Mouse (Mus musculus): ENCODE measurements at regions not wholly inside any gene's neighbourhood (a gene's known extent, or its start where the extent isn't known, plus 50 kb on each side); places are given as distances from the start of the nearest gene placed in this dataset.

DNA sequence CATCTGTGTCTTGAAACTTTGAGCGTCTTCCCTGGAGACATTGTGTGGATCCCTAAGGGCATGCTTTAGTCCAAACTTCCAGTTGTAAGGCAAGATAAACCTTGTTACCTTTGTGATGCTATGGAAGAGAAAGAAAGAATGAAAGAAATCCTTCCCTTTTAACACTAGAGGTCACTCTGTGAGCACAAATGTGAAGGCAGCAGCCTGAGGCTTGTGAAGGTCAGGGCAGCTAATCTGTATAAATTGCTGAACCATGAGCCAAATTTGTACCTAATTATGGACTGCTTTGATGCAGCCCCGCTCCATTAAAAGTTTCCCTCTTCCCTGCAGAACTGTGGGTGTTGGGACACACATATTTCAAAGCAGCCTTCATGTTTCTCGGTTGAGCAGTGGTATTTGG lies 204.4 kb downstream of the Fam169b start:
- TF ChIP-seq CTCF (IDR thresholded peaks at IDR 0.05; ENCODE audit: low read depth, low read length): no peak
- no peak for TF ChIP-seq EP300 (IDR thresholded peaks at IDR 0.05; ENCODE audit: insufficient read depth, low read depth, low read length)
- TF ChIP-seq POLR2A (IDR thresholded peaks at IDR 0.05; ENCODE audit: insufficient read depth, low read length): no peak
- no peak overlapping the region for H3K27ac ChIP-seq (ENCODE audit: insufficient read depth, low read length)
- H3K4me1 ChIP-seq (ENCODE audit: control insufficient read depth, insufficient read depth, low read length): no peaks in the 10 kb centered on the region
- H3K9ac ChIP-seq (ENCODE audit: low read depth, poor library complexity, severe bottlenecking): no peak overlapping the region
- H3K36me3 ChIP-seq (ENCODE audit: control insufficient read depth, insufficient read depth, low read length, poor library complexity, severe bottlenecking): no peaks in the 10 kb centered on the region
- no peaks in the 10 kb centered on the region for H3K9me3 ChIP-seq (replicated peaks; ENCODE audit: control insufficient read depth, insufficient read depth, low read length, poor library complexity, severe bottlenecking)
- H3K4me3 ChIP-seq (ENCODE audit: low read depth, low read length): no peak overlapping the region
- no peaks in the 10 kb centered on the region for H3K27me3 ChIP-seq (ENCODE audit: control insufficient read depth, insufficient read depth, low read length, poor library complexity, severe bottlenecking)

DNA sequence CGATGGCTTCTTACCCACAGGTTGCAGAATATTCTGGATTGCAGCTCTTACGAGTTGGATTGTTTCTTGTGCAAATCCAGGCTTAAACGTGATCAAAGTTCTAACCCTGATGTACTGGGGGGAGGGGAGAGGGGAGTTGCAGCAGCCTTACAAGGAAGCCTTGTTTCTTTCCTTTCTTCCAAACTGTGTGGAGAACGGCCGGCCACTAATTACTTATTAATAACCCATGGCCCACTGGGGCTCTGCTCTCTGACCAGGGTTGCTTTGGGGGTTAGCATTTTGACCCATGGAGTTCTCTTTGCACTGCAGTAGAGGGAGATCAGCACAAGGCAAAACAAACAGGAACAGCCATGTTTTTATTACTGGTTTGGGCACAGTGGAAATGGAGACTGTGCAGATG lies 199.2 kb downstream of the Fam169b start:
- no peaks in the 10 kb centered on the region for H3K9me3 ChIP-seq (replicated peaks; ENCODE audit: control insufficient read depth, insufficient read depth, low read length, poor library complexity, severe bottlenecking)
- TF ChIP-seq POLR2A (IDR thresholded peaks at IDR 0.05; ENCODE audit: insufficient read depth, low read length) (no peak), CTCF (IDR thresholded peaks at IDR 0.05; ENCODE audit: low read depth, low read length) (no peak), EP300 (IDR thresholded peaks at IDR 0.05; ENCODE audit: insufficient read depth, low read depth, low read length) (no peak)
- H3K9ac ChIP-seq (ENCODE audit: low read depth, poor library complexity, severe bottlenecking): no peak overlapping the region
- H3K4me1 ChIP-seq (ENCODE audit: control insufficient read depth, insufficient read depth, low read length): no peaks in the 10 kb centered on the region
- H3K27ac ChIP-seq (ENCODE audit: insufficient read depth, low read length): no peak overlapping the region
- no peaks in the 10 kb centered on the region for H3K36me3 ChIP-seq (ENCODE audit: control insufficient read depth, insufficient read depth, low read length, poor library complexity, severe bottlenecking)
- H3K4me3 ChIP-seq (ENCODE audit: low read depth, low read length): no peak overlapping the region
- H3K27me3 ChIP-seq (ENCODE audit: control insufficient read depth, insufficient read depth, low read length, poor library complexity, severe bottlenecking): no peaks in the 10 kb centered on the region

DNA sequence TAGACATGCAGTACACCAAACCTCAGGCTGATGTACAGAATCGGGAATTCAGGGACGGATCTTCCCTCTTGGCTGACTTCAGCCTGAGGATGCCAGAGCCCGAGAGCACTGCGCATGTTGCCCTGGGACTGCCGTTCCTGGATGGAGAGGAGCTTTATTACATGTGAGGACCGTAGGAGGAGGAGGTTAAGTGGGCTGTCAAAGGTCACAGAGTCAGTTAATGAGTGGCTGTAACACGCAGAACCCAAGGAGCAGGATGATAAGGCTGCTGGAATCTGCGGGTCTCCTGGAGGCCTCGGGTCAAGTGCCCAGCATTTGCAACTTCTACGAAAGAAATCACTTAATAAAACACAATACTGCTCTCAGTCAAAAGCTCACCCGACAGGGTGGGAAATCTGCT lies 197.3 kb downstream of the Fam169b start:
- Histone ChIP-seq H3K36me3 (ENCODE audit: control insufficient read depth, insufficient read depth, low read length, poor library complexity, severe bottlenecking) (no peaks in the 10 kb centered on the region), H3K27me3 (ENCODE audit: control insufficient read depth, insufficient read depth, low read length, poor library complexity, severe bottlenecking) (no peaks in the 10 kb centered on the region), H3K9me3 (replicated peaks; ENCODE audit: control insufficient read depth, insufficient read depth, low read length, poor library complexity, severe bottlenecking) (no peaks in the 10 kb centered on the region), H3K4me3 (ENCODE audit: low read depth, low read length) (no peak overlapping the region), H3K9ac (ENCODE audit: low read depth, poor library complexity, severe bottlenecking) (no peak overlapping the region), H3K27ac (ENCODE audit: insufficient read depth, low read length) (no peak overlapping the region), H3K4me1 (ENCODE audit: control insufficient read depth, insufficient read depth, low read length) (no peaks in the 10 kb centered on the region)
- TF ChIP-seq POLR2A (IDR thresholded peaks at IDR 0.05; ENCODE audit: insufficient read depth, low read length): no peak
- no peak for TF ChIP-seq EP300 (IDR thresholded peaks at IDR 0.05; ENCODE audit: insufficient read depth, low read depth, low read length)
- no peak for TF ChIP-seq CTCF (IDR thresholded peaks at IDR 0.05; ENCODE audit: low read depth, low read length)

DNA sequence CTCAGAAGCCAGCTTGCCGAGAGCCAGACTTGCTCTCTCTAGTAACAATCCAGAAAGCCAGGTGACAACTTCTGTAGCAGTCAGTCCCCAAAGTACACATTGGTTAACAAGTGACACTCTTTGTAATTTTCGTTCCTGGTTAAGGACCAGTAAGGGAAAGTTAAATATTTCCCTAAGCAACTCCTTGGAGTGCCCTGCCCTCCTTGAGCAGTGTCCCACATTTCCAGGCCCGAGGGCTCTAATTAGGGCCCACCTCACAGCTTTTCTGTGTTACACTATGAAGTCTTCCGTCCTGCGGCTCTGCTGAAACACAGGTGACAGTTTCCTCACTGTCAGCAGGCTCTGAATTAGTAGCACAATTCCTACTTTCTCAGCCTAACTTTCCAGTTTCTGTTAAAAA lies 194.9 kb downstream of the Fam169b start:
- Histone ChIP-seq H3K9ac (ENCODE audit: low read depth, poor library complexity, severe bottlenecking) (no peak overlapping the region), H3K27ac (ENCODE audit: insufficient read depth, low read length) (no peak overlapping the region), H3K4me3 (ENCODE audit: low read depth, low read length) (no peak overlapping the region), H3K4me1 (ENCODE audit: control insufficient read depth, insufficient read depth, low read length) (no peaks in the 10 kb centered on the region), H3K36me3 (ENCODE audit: control insufficient read depth, insufficient read depth, low read length, poor library complexity, severe bottlenecking) (no peaks in the 10 kb centered on the region), H3K27me3 (ENCODE audit: control insufficient read depth, insufficient read depth, low read length, poor library complexity, severe bottlenecking) (no peaks in the 10 kb centered on the region), H3K9me3 (replicated peaks; ENCODE audit: control insufficient read depth, insufficient read depth, low read length, poor library complexity, severe bottlenecking) (no peaks in the 10 kb centered on the region)
- TF ChIP-seq POLR2A (IDR thresholded peaks at IDR 0.05; ENCODE audit: insufficient read depth, low read length) (no peak), EP300 (IDR thresholded peaks at IDR 0.05; ENCODE audit: insufficient read depth, low read depth, low read length) (no peak), CTCF (IDR thresholded peaks at IDR 0.05; ENCODE audit: low read depth, low read length) (no peak)

DNA sequence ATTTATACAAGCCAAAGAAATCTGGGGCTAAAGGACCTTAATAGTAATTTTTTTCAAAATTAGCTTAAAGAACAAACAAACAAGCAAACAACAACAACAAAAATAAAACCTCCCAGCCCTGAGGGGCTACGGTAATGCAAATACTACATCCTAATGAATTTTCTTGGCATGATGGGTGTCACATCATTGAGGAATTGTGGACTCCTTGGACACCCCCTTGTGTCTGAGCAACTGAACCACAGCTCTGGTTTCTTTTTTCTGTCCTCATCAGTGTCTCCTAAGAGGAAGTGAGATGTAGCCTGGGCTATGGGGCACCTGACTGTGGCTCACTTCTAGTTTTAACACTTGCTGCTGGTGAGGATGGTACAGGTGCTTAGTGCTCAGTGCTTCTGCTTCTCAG lies 184.2 kb downstream of the Fam169b start:
- Histone ChIP-seq H3K4me3 (ENCODE audit: low read depth, low read length) (no peak overlapping the region), H3K4me1 (ENCODE audit: control insufficient read depth, insufficient read depth, low read length) (no peaks in the 10 kb centered on the region), H3K9me3 (replicated peaks; ENCODE audit: control insufficient read depth, insufficient read depth, low read length, poor library complexity, severe bottlenecking) (no peaks in the 10 kb centered on the region), H3K9ac (ENCODE audit: low read depth, poor library complexity, severe bottlenecking) (no peak overlapping the region), H3K27ac (ENCODE audit: insufficient read depth, low read length) (no peak overlapping the region), H3K27me3 (ENCODE audit: control insufficient read depth, insufficient read depth, low read length, poor library complexity, severe bottlenecking) (no peaks in the 10 kb centered on the region; the same call in 1 of the 2 replicates), H3K36me3 (ENCODE audit: control insufficient read depth, insufficient read depth, low read length, poor library complexity, severe bottlenecking) (no peaks in the 10 kb centered on the region)
- TF ChIP-seq EP300 (IDR thresholded peaks at IDR 0.05; ENCODE audit: insufficient read depth, low read depth, low read length): no peak
- no peak for TF ChIP-seq POLR2A (IDR thresholded peaks at IDR 0.05; ENCODE audit: insufficient read depth, low read length)
- no peak for TF ChIP-seq CTCF (IDR thresholded peaks at IDR 0.05; ENCODE audit: low read depth, low read length)

DNA sequence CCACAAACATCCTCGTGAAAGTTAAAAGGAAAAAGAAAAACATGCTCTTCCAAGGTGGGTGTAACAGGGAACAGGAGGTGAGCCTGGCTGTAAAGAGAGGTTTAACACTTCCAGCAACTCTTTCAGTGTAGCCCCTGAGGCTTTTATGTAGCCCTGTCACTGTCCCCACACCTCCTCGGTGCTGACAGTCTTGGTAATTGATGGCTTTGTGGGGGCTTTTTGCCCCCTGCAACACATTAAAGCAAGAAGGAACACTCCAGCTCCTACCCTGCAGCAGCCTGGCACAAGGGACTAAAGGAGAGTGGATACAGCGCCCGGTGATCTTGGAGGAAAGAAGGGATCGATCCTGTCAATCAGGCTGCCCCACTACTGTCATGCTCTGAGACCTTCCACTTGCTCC lies 181.8 kb downstream of the Fam169b start:
- Histone ChIP-seq H3K9ac (ENCODE audit: low read depth, poor library complexity, severe bottlenecking) (no peak overlapping the region), H3K36me3 (ENCODE audit: control insufficient read depth, insufficient read depth, low read length, poor library complexity, severe bottlenecking) (no peaks in the 10 kb centered on the region), H3K27ac (ENCODE audit: insufficient read depth, low read length) (no peak overlapping the region), H3K4me1 (ENCODE audit: control insufficient read depth, insufficient read depth, low read length) (no peaks in the 10 kb centered on the region), H3K9me3 (replicated peaks; ENCODE audit: control insufficient read depth, insufficient read depth, low read length, poor library complexity, severe bottlenecking) (no peaks in the 10 kb centered on the region), H3K4me3 (ENCODE audit: low read depth, low read length) (no peak overlapping the region), H3K27me3 (ENCODE audit: control insufficient read depth, insufficient read depth, low read length, poor library complexity, severe bottlenecking) (no peaks in the 10 kb centered on the region; the same call in 1 of the 2 replicates)
- TF ChIP-seq POLR2A (IDR thresholded peaks at IDR 0.05; ENCODE audit: insufficient read depth, low read length) (no peak), CTCF (IDR thresholded peaks at IDR 0.05; ENCODE audit: low read depth, low read length) (no peak), EP300 (IDR thresholded peaks at IDR 0.05; ENCODE audit: insufficient read depth, low read depth, low read length) (no peak)

All from ES-Bruce4 (cell line).